Mouse (Mus musculus): ENCODE measurements at regions not wholly inside any gene's neighbourhood (a gene's known extent, or its start where the extent isn't known, plus 50 kb on each side); places are given as distances from the start of the nearest gene placed in this dataset.

- no peak for DNase-seq (ENCODE audit: extremely low read depth, low read depth)
Measured at GRCm38 (mm10) chr15:17569205-17569604, 840.6 kb downstream of the Cdh9 start.

- DNase-seq (ENCODE audit: extremely low read depth, low read depth): no peak
Measured at GRCm38 (mm10) chr15:17588617-17589016, 860.1 kb downstream of the Cdh9 start.

DNA sequence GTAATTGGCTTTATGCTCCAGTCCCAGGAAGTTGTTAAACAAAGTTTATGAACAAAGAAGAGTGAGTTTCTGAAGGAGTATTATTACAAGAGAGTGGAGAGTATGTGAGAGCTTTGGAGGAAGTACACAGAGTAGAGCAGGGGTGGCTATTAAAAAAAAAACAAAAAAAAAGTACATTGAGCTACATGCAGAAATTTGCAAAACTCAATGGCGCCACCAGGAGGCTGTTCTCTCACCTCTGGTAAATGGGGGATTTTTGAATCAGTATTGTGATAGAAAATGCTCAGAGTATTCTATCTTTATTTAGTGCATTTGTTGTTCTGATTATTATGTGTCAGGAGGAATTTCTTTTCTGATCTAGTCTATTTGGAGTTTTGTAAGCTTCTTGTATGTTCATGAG lies 875.8 kb downstream of the Cdh9 start:
- peak; percentile 43 for DNase-seq (ENCODE audit: extremely low read depth, low read depth)

- no peak for DNase-seq (ENCODE audit: extremely low read depth, low read depth)
Measured at GRCm38 (mm10) chr15:17614945-17615344, 886.4 kb downstream of the Cdh9 start.

- DNase-seq (ENCODE audit: extremely low read depth, low read depth): no peak
Measured at GRCm38 (mm10) chr15:17641218-17641617, 912.7 kb downstream of the Cdh9 start.
